Mouse (Mus musculus): Measurements from ENCODE around the gene Dnajc11. TPM values are rescaled to one million over a fixed set of nuclear protein-coding genes. Genes with fewer than 3 reads are reported as not detected.

Gene Dnajc11
- total and polyA plus RNA-seq, 2 experiments from 2014 or later: 75.9 to 88.5 TPM

GRCm38 (mm10) chr4:151905621-151906020, 27.9 kb upstream of the Dnajc11 start:
- Histone ChIP-seq H3K4me2 (ENCODE audit: low read depth, low read length, poor library complexity, severe bottlenecking) (no peak overlapping the region), H3K9me3 (ENCODE audit: low read length) (no peaks in the 10 kb centered on the region), H3K9ac (replicated peaks; ENCODE audit: low read length, poor library complexity, severe bottlenecking) (no peak overlapping the region), H3K27me3 (ENCODE audit: insufficient read depth, low read length) (no peaks in the 10 kb centered on the region), H3K27ac (ENCODE audit: low read depth, low read length) (no peak overlapping the region), H3K4me1 (ENCODE audit: insufficient read depth, low read length) (peaks cover 4% of the 10 kb centered on the region; the same call in 1 of the 2 replicates), H3K4me3 (ENCODE audit: low read depth, low read length) (no peak overlapping the region), H3K36me3 (ENCODE audit: insufficient read depth, low read length) (no peaks in the 10 kb centered on the region)
- WGBS: 63% methylated on average over 4 of the region's 4 CpGs
- ATAC-seq (ENCODE audit: low FRiP score) (no peak), DNase-seq (ENCODE audit: low spot score) (no peak)
- TF ChIP-seq CTCF (IDR thresholded peaks at IDR 0.05): no peak

GRCm38 (mm10) chr4:151907577-151908343, 25.7 kb upstream of the Dnajc11 start:
- TF ChIP-seq CTCF (IDR thresholded peaks at IDR 0.05): no peak
- H3K4me3 ChIP-seq (ENCODE audit: low read depth, low read length): no peak overlapping the region
- no peak overlapping the region for H3K4me2 ChIP-seq (ENCODE audit: low read depth, low read length, poor library complexity, severe bottlenecking)
- WGBS: 75% methylated on average over 26 of the region's 26 CpGs
- no peak for DNase-seq (ENCODE audit: low spot score)
- H3K9ac ChIP-seq (replicated peaks; ENCODE audit: low read length, poor library complexity, severe bottlenecking): no peak overlapping the region
- H3K27ac ChIP-seq (ENCODE audit: low read depth, low read length): no peak overlapping the region
- no peaks in the 10 kb centered on the region for H3K27me3 ChIP-seq (ENCODE audit: insufficient read depth, low read length)
- H3K4me1 ChIP-seq (ENCODE audit: insufficient read depth, low read length): peaks cover 4% of the 10 kb centered on the region; the same call in 1 of the 2 replicates
- H3K36me3 ChIP-seq (ENCODE audit: insufficient read depth, low read length): no peaks in the 10 kb centered on the region
- no peaks in the 10 kb centered on the region for H3K9me3 ChIP-seq (ENCODE audit: low read length)
- ATAC-seq (ENCODE audit: low FRiP score): no peak

GRCm38 (mm10) chr4:151908809-151909208, 24.7 kb upstream of the Dnajc11 start:
- ATAC-seq (ENCODE audit: low FRiP score) (no peak), DNase-seq (ENCODE audit: low spot score) (no peak)
- H3K4me3 ChIP-seq (ENCODE audit: low read depth, low read length): no peak overlapping the region
- no peaks in the 10 kb centered on the region for H3K27me3 ChIP-seq (ENCODE audit: insufficient read depth, low read length)
- H3K9me3 ChIP-seq (ENCODE audit: low read length): no peaks in the 10 kb centered on the region
- no peak overlapping the region for H3K4me2 ChIP-seq (ENCODE audit: low read depth, low read length, poor library complexity, severe bottlenecking)
- H3K36me3 ChIP-seq (ENCODE audit: insufficient read depth, low read length): no peaks in the 10 kb centered on the region
- H3K9ac ChIP-seq (replicated peaks; ENCODE audit: low read length, poor library complexity, severe bottlenecking): no peak overlapping the region
- TF ChIP-seq CTCF (IDR thresholded peaks at IDR 0.05): no peak
- no peak overlapping the region for H3K27ac ChIP-seq (ENCODE audit: low read depth, low read length)
- WGBS: 75% methylated on average over 8 of the region's 8 CpGs
- H3K4me1 ChIP-seq (ENCODE audit: insufficient read depth, low read length): peaks cover 4% of the 10 kb centered on the region; the same call in 1 of the 2 replicates

- H3K36me3 ChIP-seq (ENCODE audit: insufficient read depth, low read length): no peaks in the 10 kb centered on the region
- no peak for TF ChIP-seq CTCF (IDR thresholded peaks at IDR 0.05)
- H3K27me3 ChIP-seq (ENCODE audit: insufficient read depth, low read length): no peaks in the 10 kb centered on the region
- H3K9me3 ChIP-seq (ENCODE audit: low read length): no peaks in the 10 kb centered on the region
- WGBS: 65% methylated on average over 11 of the region's 11 CpGs
- H3K27ac ChIP-seq (ENCODE audit: low read depth, low read length): peak overlapping the region; percentile 32; the same call in 1 of the 2 replicates
- H3K9ac ChIP-seq (replicated peaks; ENCODE audit: low read length, poor library complexity, severe bottlenecking): no peak overlapping the region
- H3K4me1 ChIP-seq (ENCODE audit: insufficient read depth, low read length): no peaks in the 10 kb centered on the region; the same call in 1 of the 2 replicates
- H3K4me3 ChIP-seq (ENCODE audit: low read depth, low read length): no peak overlapping the region
- ATAC-seq (ENCODE audit: low FRiP score): no peak
- H3K4me2 ChIP-seq (ENCODE audit: low read depth, low read length, poor library complexity, severe bottlenecking): no peak overlapping the region
- DNase-seq (ENCODE audit: low spot score): peak; percentile 50
Observed at GRCm38 (mm10) chr4:151916271-151916670, 17.2 kb upstream of the Dnajc11 start.

GRCm38 (mm10) chr4:151919135-151919840, 14.2 kb upstream of the Dnajc11 start:
- H3K36me3 ChIP-seq (ENCODE audit: insufficient read depth, low read length): no peaks in the 10 kb centered on the region
- H3K4me1 ChIP-seq (ENCODE audit: insufficient read depth, low read length): no peaks in the 10 kb centered on the region; the same call in 1 of the 2 replicates
- no peak overlapping the region for H3K9ac ChIP-seq (replicated peaks; ENCODE audit: low read length, poor library complexity, severe bottlenecking)
- no peak overlapping the region for H3K4me2 ChIP-seq (ENCODE audit: low read depth, low read length, poor library complexity, severe bottlenecking)
- H3K27me3 ChIP-seq (ENCODE audit: insufficient read depth, low read length): no peaks in the 10 kb centered on the region
- 77% methylated on average over 20 of the region's 20 CpGs for WGBS
- ATAC-seq (ENCODE audit: low FRiP score) (no peak), DNase-seq (ENCODE audit: low spot score) (no peak)
- no peak overlapping the region for H3K27ac ChIP-seq (ENCODE audit: low read depth, low read length)
- no peak for TF ChIP-seq CTCF (IDR thresholded peaks at IDR 0.05)
- H3K4me3 ChIP-seq (ENCODE audit: low read depth, low read length): no peak overlapping the region
- no peaks in the 10 kb centered on the region for H3K9me3 ChIP-seq (ENCODE audit: low read length)
